Mouse (Mus musculus): Measurements from ENCODE around the gene Siah3.
"Not testable (repeated sequence)": the region's sequence is repeated elsewhere in the genome, so short reads cannot be mapped to it uniquely, and the experiment has no call there.

The Siah3 gene

GRCm38 (mm10) chr14:75455743-75456421 is at the start of gene Siah3:
Gene Siah3 (plus strand): TSS chr14:75455982.
- DNase-seq (ENCODE audit: low spot score in 2 of 2) = peak; percentile 69 to 74

GRCm38 (mm10) chr14:75409772-75410171 is 46.0 kb upstream of the Siah3 start:
- DNase-seq (ENCODE audit: low spot score in 2 of 2) = peak in 1 of 2 experiments; percentile 6

GRCm38 (mm10) chr14:75410392-75410791 is 45.4 kb upstream of the Siah3 start:
- no peak for DNase-seq (ENCODE audit: low spot score in 2 of 2)

GRCm38 (mm10) chr14:75418721-75419120 is 37.1 kb upstream of the Siah3 start:
- DNase-seq (ENCODE audit: low spot score in 2 of 2) = no peak

- DNase-seq (ENCODE audit: low spot score in 2 of 2) = no peak
Measured at GRCm38 (mm10) chr14:75419876-75420275, 35.9 kb upstream of the Siah3 start.

GRCm38 (mm10) chr14:75420811-75421210 is 35.0 kb upstream of the Siah3 start:
- no peak for DNase-seq (ENCODE audit: low spot score in 2 of 2)

- DNase-seq (ENCODE audit: low spot score in 2 of 2) = no peak
Measured at GRCm38 (mm10) chr14:75431173-75431786, 24.5 kb upstream of the Siah3 start.

GRCm38 (mm10) chr14:75432850-75433249 is 22.9 kb upstream of the Siah3 start:
- DNase-seq (ENCODE audit: low spot score in 2 of 2) = no peak

- no peak for DNase-seq (ENCODE audit: low spot score in 2 of 2)
Measured at GRCm38 (mm10) chr14:75434576-75434975, 21.2 kb upstream of the Siah3 start.

GRCm38 (mm10) chr14:75444486-75445105 is 11.2 kb upstream of the Siah3 start:
- peak; percentile 71 to 77 for DNase-seq (ENCODE audit: low spot score in 2 of 2)

- DNase-seq (ENCODE audit: low spot score in 2 of 2) = peak; percentile 85 to 88
Measured at GRCm38 (mm10) chr14:75445281-75445947, 10.4 kb upstream of the Siah3 start.

- no peak for DNase-seq (ENCODE audit: low spot score in 2 of 2)
Measured at GRCm38 (mm10) chr14:75445948-75446281, 9.9 kb upstream of the Siah3 start.

- DNase-seq (ENCODE audit: low spot score in 2 of 2) = not testable (repeated sequence)
Measured at GRCm38 (mm10) chr14:75446314-75446713, 9.5 kb upstream of the Siah3 start.

GRCm38 (mm10) chr14:75453906-75454305 is 1.9 kb upstream of the Siah3 start:
- DNase-seq (ENCODE audit: low spot score in 2 of 2) = no peak

- no peak for DNase-seq (ENCODE audit: low spot score in 2 of 2)
Measured at GRCm38 (mm10) chr14:75454716-75455115, 1.1 kb upstream of the Siah3 start.

- DNase-seq (ENCODE audit: low spot score in 2 of 2) = no peak
Measured at GRCm38 (mm10) chr14:75455361-75455742, 430 bp upstream of the Siah3 start.

- peak; percentile 63 to 66 for DNase-seq (ENCODE audit: low spot score in 2 of 2)
Measured at GRCm38 (mm10) chr14:75456489-75457220, 873 bp downstream of the Siah3 start.

- DNase-seq (ENCODE audit: low spot score in 2 of 2) = no peak
Measured at GRCm38 (mm10) chr14:75457221-75457600, 1.4 kb downstream of the Siah3 start.

- DNase-seq (ENCODE audit: low spot score in 2 of 2) = no peak
Measured at GRCm38 (mm10) chr14:75459431-75459830, 3.6 kb downstream of the Siah3 start.

GRCm38 (mm10) chr14:75459991-75460390 is 4.2 kb downstream of the Siah3 start:
- peak in 1 of 2 experiments; percentile 68 for DNase-seq (ENCODE audit: low spot score in 2 of 2)

GRCm38 (mm10) chr14:75460436-75460835 is 4.7 kb downstream of the Siah3 start:
- DNase-seq (ENCODE audit: low spot score in 2 of 2) = no peak

- DNase-seq (ENCODE audit: low spot score in 2 of 2) = no peak
Measured at GRCm38 (mm10) chr14:75461770-75462169, 6.0 kb downstream of the Siah3 start.
